ENCODE assay signal across 17 mouse cellular contexts in genomic region chr10:81460951-81461350, GRCm38 (mm10). TPM values are rescaled to one million over a fixed set of nuclear protein-coding genes. Genes with fewer than 3 reads are reported as not detected.
A peak's percentile ranks its signal among the peaks of the same experiment; 100 is the strongest.
DNase-seq lines count a peak whose midpoint lies in the region; ATAC-seq and TF ChIP-seq lines count a peak whose summit lies in the region.
"Had no signal": no experiment of that assay in that cellular context is flagged by ENCODE, and none has a peak within 500 bp of the region (broad histone marks: within the 10 kb centered on the region; RNA-seq: fewer than 3 reads in every experiment).

No protein-coding gene starts in this region.

- TF ChIP-seq CTCF in CH12.LX (conservative IDR thresholded peaks at IDR 0.05 in 1 of 2, IDR thresholded peaks at IDR 0.05 in 1 of 2; ENCODE audit: low read depth in 2 of 2, low read length in 2 of 2), result no peak

- H3K27me3 ChIP-seq in forebrain, embryonic 10.5 days (ENCODE audit: poor library complexity, severe bottlenecking), result peaks cover 100% of the 10 kb centered on the region
- peaks cover 39% of the 10 kb centered on the region for H3K27me3 ChIP-seq in forebrain, embryonic 14.5 days (replicated peaks; ENCODE audit: control insufficient read depth, insufficient read depth, low read length)
- peaks cover 81% of the 10 kb centered on the region for H3K27me3 ChIP-seq in megakaryocyte, embryonic 14.5 days (replicated peaks)
- peaks cover 93% of the 10 kb centered on the region for H3K27me3 ChIP-seq in CH12.LX (replicated peaks)
- peaks cover 95% of the 10 kb centered on the region for H3K27me3 ChIP-seq in hindbrain, embryonic 13.5 days

- in situ Hi-C loops in CH12.LX (cut with MboI; ENCODE audit: low pct_ligation_motif_present, low pct_unique_long_range_greater_than_20kb, low sequenced_read_pairs), result no loop called here

- no peaks in the 10 kb centered on the region for H3K79me2 ChIP-seq in CH12.LX (replicated peaks; ENCODE audit: control insufficient read depth, extremely low read depth, insufficient read depth, poor library complexity, severe bottlenecking)

- no peaks in the 10 kb centered on the region for H3K9me3 ChIP-seq in forebrain, embryonic 10.5 days
- H3K9me3 ChIP-seq in forebrain, embryonic 14.5 days (replicated peaks; ENCODE audit: control insufficient read depth, low read length), result no peaks in the 10 kb centered on the region
- 0 out of 2 replicates have a peak, but pooled peaks cover 5% of the 10 kb centered on the region for H3K9me3 ChIP-seq in megakaryocyte, embryonic 14.5 days
- H3K9me3 ChIP-seq in CH12.LX (replicated peaks; ENCODE audit: low read length), result no peaks in the 10 kb centered on the region
- no peaks in the 10 kb centered on the region for H3K9me3 ChIP-seq in hindbrain, embryonic 13.5 days
- H3K9me3 ChIP-seq: embryonic facial prominence, embryonic 10.5 days; forebrain, embryonic 15.5 days had no signal

- H3K4me3 ChIP-seq in forebrain, embryonic 10.5 days, result no peak overlapping the region
- H3K4me3 ChIP-seq in forebrain, embryonic 14.5 days (ENCODE audit: low read depth, low read length), result no peak overlapping the region
- H3K4me3 ChIP-seq in megakaryocyte, embryonic 14.5 days (replicated peaks), result peak overlapping the region; percentile 85
- H3K4me3 ChIP-seq in CH12.LX (replicated peaks in 1 of 3; ENCODE audit: low read depth in 2 of 3, low read length in 2 of 3, poor library complexity in 1 of 3), result no peak overlapping the region
- no peak overlapping the region for H3K4me3 ChIP-seq in hindbrain, embryonic 13.5 days
- H3K4me3 ChIP-seq: forebrain, embryonic 15.5 days had no signal

- DNase-seq in forebrain, embryonic 10.5 days (ENCODE audit: extremely low spot score, low spot score), result peak; percentile 14
- DNase-seq in forebrain, embryonic 14.5 days (ENCODE audit: low spot score), result no peak
- DNase-seq in right cerebral cortex, adult 18-20 months, result peak; percentile 2
- DNase-seq in right cerebral cortex, adult 2 months (ENCODE audit: low spot score in 2 of 2), result no peak
- no peak for DNase-seq in CH12.LX (ENCODE audit: extremely low read depth)
- DNase-seq: adrenal gland, adult 2 months; adrenal gland, postnatal 25 days; cerebellum, adult 9-10 months; heart, adult 18-20 months had no signal

- no peak for ATAC-seq in forebrain, embryonic 14.5 days
- ATAC-seq in megakaryocyte, adult 5-6 weeks (ENCODE audit: poor library complexity, severe bottlenecking), result no peak
- ATAC-seq in hindbrain, embryonic 13.5 days (ENCODE audit: low FRiP score), result no peak
- ATAC-seq: forebrain, embryonic 15.5 days; hindbrain, embryonic 16.5 days had no signal

- TF ChIP-seq EP300 in CH12.LX (IDR thresholded peaks at IDR 0.05; ENCODE audit: low read length), result no peak

- TF ChIP-seq RAD21 in CH12.LX (IDR thresholded peaks at IDR 0.05; ENCODE audit: low read depth, low read length), result no peak

- H3K4me1 ChIP-seq in forebrain, embryonic 10.5 days, result peaks cover 43% of the 10 kb centered on the region
- peaks cover 4% of the 10 kb centered on the region; the same call in 1 of the 2 replicates for H3K4me1 ChIP-seq in forebrain, embryonic 14.5 days (ENCODE audit: control insufficient read depth, insufficient read depth, low read length)
- H3K4me1 ChIP-seq in megakaryocyte, embryonic 14.5 days, result peaks cover 74% of the 10 kb centered on the region
- H3K4me1 ChIP-seq in CH12.LX (ENCODE audit: control insufficient read depth in 1 of 2, insufficient read depth in 2 of 2), result peaks cover 4 to 18% of the 10 kb centered on the region in 2 experiments; a peak in 3 of 4 replicates
- H3K4me1 ChIP-seq in hindbrain, embryonic 13.5 days (replicated peaks), result peaks cover 18% of the 10 kb centered on the region

- no peak for TF ChIP-seq POLR2A in CH12.LX (IDR thresholded peaks at IDR 0.05; ENCODE audit: low read depth, low read length)

- no peak overlapping the region for H3K27ac ChIP-seq in forebrain, embryonic 10.5 days
- no peak overlapping the region for H3K27ac ChIP-seq in forebrain, embryonic 14.5 days (ENCODE audit: low read depth, low read length)
- no peak overlapping the region for H3K27ac ChIP-seq in CH12.LX (ENCODE audit: insufficient read depth, low read depth)
- H3K27ac ChIP-seq in hindbrain, embryonic 13.5 days, result no peak overlapping the region
- H3K27ac ChIP-seq: embryonic facial prominence, embryonic 10.5 days; forebrain, embryonic 15.5 days had no signal

- no peaks in the 10 kb centered on the region for H3K36me3 ChIP-seq in forebrain, embryonic 10.5 days (replicated peaks)
- peaks cover 15% of the 10 kb centered on the region for H3K36me3 ChIP-seq in forebrain, embryonic 14.5 days (ENCODE audit: control insufficient read depth, insufficient read depth, low read length)
- no peaks in the 10 kb centered on the region for H3K36me3 ChIP-seq in megakaryocyte, embryonic 14.5 days (replicated peaks; ENCODE audit: low read length)
- no peaks in the 10 kb centered on the region for H3K36me3 ChIP-seq in CH12.LX (replicated peaks in 1 of 2; ENCODE audit: control insufficient read depth in 1 of 2, insufficient read depth in 1 of 2, low read length in 1 of 2)
- peaks cover 36% of the 10 kb centered on the region for H3K36me3 ChIP-seq in hindbrain, embryonic 13.5 days
- H3K36me3 ChIP-seq: embryonic facial prominence, embryonic 10.5 days; forebrain, embryonic 15.5 days had no signal

- WGBS in forebrain, embryonic 10.5 days, result 41% methylated on average over 11 of the region's 11 CpGs
- 41% methylated on average over 11 of the region's 11 CpGs for WGBS in forebrain, embryonic 14.5 days
- 38% methylated on average over 11 of the region's 11 CpGs for WGBS in hindbrain, embryonic 13.5 days

- dilution Hi-C loops in CH12.LX (cut with MboI; ENCODE audit: extremely low pct_ligation_motif_present, extremely low pct_unique_long_range_greater_than_20kb, low sequenced_read_pairs), result no loop called here

- H3K9ac ChIP-seq in forebrain, embryonic 14.5 days (ENCODE audit: low read length), result no peak overlapping the region
- no peak overlapping the region for H3K9ac ChIP-seq in CH12.LX (ENCODE audit: insufficient read depth, low read depth)
- no peak overlapping the region for H3K9ac ChIP-seq in hindbrain, embryonic 13.5 days
- H3K9ac ChIP-seq: forebrain, embryonic 15.5 days had no signal

- H3K4me2 ChIP-seq in forebrain, embryonic 14.5 days (ENCODE audit: low read length), result no peak overlapping the region
- peak overlapping the region; percentile 29 for H3K4me2 ChIP-seq in CH12.LX (ENCODE audit: insufficient read depth, low read depth, poor library complexity, severe bottlenecking)
- H3K4me2 ChIP-seq in hindbrain, embryonic 13.5 days, result no peak overlapping the region
- H3K4me2 ChIP-seq: forebrain, embryonic 15.5 days; heart, embryonic 11.5 days had no signal

TF ChIP-seq in CH12.LX, 34 proteins besides CTCF, POLR2A, EP300 and RAD21:
- TF ChIP-seq MYC (IDR thresholded peaks at IDR 0.05; ENCODE audit: low read depth, low read length) (no peak), GABPA (IDR thresholded peaks at IDR 0.05; ENCODE audit: insufficient replicate concordance, low read depth, low read length) (no peak), PAX5 (IDR thresholded peaks at IDR 0.05; ENCODE audit: low read length) (no peak)

RNA-seq across cellular contexts. Expression of gene Nfic, which starts 5.5 kb away (rescaled TPM):
- polyA plus RNA-seq in forebrain, embryonic 10.5 days (2016; fragmentation: Nextera tagmentation; extraction: Ambion mirVana), result 7.3 and 8.6 TPM in 2 replicates
- 16.6 and 17.9 TPM in 2 replicates for polyA plus RNA-seq in forebrain, embryonic 14.5 days (2014; fragmentation: Nextera tagmentation; extraction: Ambion mirVana)
- polyA plus RNA-seq in megakaryocyte, embryonic 14.5 days (2012; ENCODE audit: insufficient read depth, low replicate concordance), result 184 and 257 TPM in 2 replicates
- 51.4 and 54.5 TPM in 2 replicates for total RNA-seq in megakaryocyte, adult 5-6 weeks (2015)
- total RNA-seq in megakaryocyte, adult 5-6 weeks (2017), result 6.2 and 8.6 TPM in 2 replicates
- total RNA-seq in CH12.LX (2012; rRNA removed), result 4.4 and 4.7 TPM in 2 replicates
- total RNA-seq in CH12.LX (2014; rRNA removed), result 0.07 and 0.34 TPM in 2 replicates
- 3.8 and 4.0 TPM in 2 replicates for polyA plus RNA-seq in CH12.LX (2012; ENCODE audit: insufficient read length, low read depth)
- polyA plus RNA-seq in hindbrain, embryonic 13.5 days (2015; fragmentation: Nextera tagmentation; extraction: Ambion mirVana), result 21.3 and 22.4 TPM in 2 replicates

RNA-seq across cellular contexts. Expression of gene Celf5, which starts 21.6 kb away (rescaled TPM):
- polyA plus RNA-seq in forebrain, embryonic 10.5 days (2016; fragmentation: Nextera tagmentation; extraction: Ambion mirVana), result 3.1 and 5.6 TPM in 2 replicates
- polyA plus RNA-seq in forebrain, embryonic 14.5 days (2014; fragmentation: Nextera tagmentation; extraction: Ambion mirVana), result 57.9 and 69.6 TPM in 2 replicates
- 1.3 and 3.3 TPM in 2 replicates for polyA plus RNA-seq in megakaryocyte, embryonic 14.5 days (2012; ENCODE audit: insufficient read depth, low replicate concordance)
- total RNA-seq in megakaryocyte, adult 5-6 weeks (2015), result not detected in 2 replicates
- total RNA-seq in megakaryocyte, adult 5-6 weeks (2017), result 0.24 TPM in 1 of 2 replicates, not detected in the other
- total RNA-seq in CH12.LX (2012; rRNA removed), result 0.08 and 0.17 TPM in 2 replicates
- total RNA-seq in CH12.LX (2014; rRNA removed), result not detected in 2 replicates
- polyA plus RNA-seq in CH12.LX (2012; ENCODE audit: insufficient read length, low read depth), result 0.07 and 0.12 TPM in 2 replicates
- polyA plus RNA-seq in hindbrain, embryonic 13.5 days (2015; fragmentation: Nextera tagmentation; extraction: Ambion mirVana), result 61.3 and 69.0 TPM in 2 replicates
- total RNA-seq: gastrocnemius, postnatal 36 days had no signal

RNA-seq across cellular contexts. Expression of gene Ncln, which starts 35.2 kb away (rescaled TPM):
- polyA plus RNA-seq in forebrain, embryonic 10.5 days (2016; fragmentation: Nextera tagmentation; extraction: Ambion mirVana), result 88.2 and 90.4 TPM in 2 replicates
- 36.8 and 52.0 TPM in 2 replicates for polyA plus RNA-seq in forebrain, embryonic 14.5 days (2014; fragmentation: Nextera tagmentation; extraction: Ambion mirVana)
- polyA plus RNA-seq in megakaryocyte, embryonic 14.5 days (2012; ENCODE audit: insufficient read depth, low replicate concordance), result 145 and 508 TPM in 2 replicates
- 55.8 and 62.8 TPM in 2 replicates for total RNA-seq in megakaryocyte, adult 5-6 weeks (2015)
- total RNA-seq in megakaryocyte, adult 5-6 weeks (2017), result 72.4 and 76.3 TPM in 2 replicates
- total RNA-seq in CH12.LX (2012; rRNA removed) (99.5 and 104 TPM in 2 replicates), CH12.LX (2014; rRNA removed) (41.5 and 41.7 TPM in 2 replicates)
- polyA plus RNA-seq in CH12.LX (2012; ENCODE audit: insufficient read length, low read depth), result 80.5 and 89.5 TPM in 2 replicates
- 56.0 and 62.1 TPM in 2 replicates for polyA plus RNA-seq in hindbrain, embryonic 13.5 days (2015; fragmentation: Nextera tagmentation; extraction: Ambion mirVana)

RNA-seq across cellular contexts. Expression of gene S1pr4, which starts 39.0 kb away (rescaled TPM):
- polyA plus RNA-seq in forebrain, embryonic 10.5 days (2016; fragmentation: Nextera tagmentation; extraction: Ambion mirVana), result 0.32 and 0.33 TPM in 2 replicates
- polyA plus RNA-seq in forebrain, embryonic 14.5 days (2014; fragmentation: Nextera tagmentation; extraction: Ambion mirVana), result 0.26 and 0.53 TPM in 2 replicates
- 7.4 and 9.1 TPM in 2 replicates for polyA plus RNA-seq in megakaryocyte, embryonic 14.5 days (2012; ENCODE audit: insufficient read depth, low replicate concordance)
- 22.8 and 23.9 TPM in 2 replicates for total RNA-seq in megakaryocyte, adult 5-6 weeks (2015)
- total RNA-seq in megakaryocyte, adult 5-6 weeks (2017), result 28.1 and 29.3 TPM in 2 replicates
- total RNA-seq in CH12.LX (2012; rRNA removed), result 0.25 and 0.30 TPM in 2 replicates
- total RNA-seq in CH12.LX (2014; rRNA removed), result not detected in 2 replicates
- 0.16 and 0.19 TPM in 2 replicates for polyA plus RNA-seq in CH12.LX (2012; ENCODE audit: insufficient read length, low read depth)
- 0.93 and 0.95 TPM in 2 replicates for polyA plus RNA-seq in hindbrain, embryonic 13.5 days (2015; fragmentation: Nextera tagmentation; extraction: Ambion mirVana)

Comparison
In these comparisons a context has a peak if more than half of its experiments do, and no peak if none do; other contexts are left out.
1. DNase-seq: peak in forebrain, embryonic 10.5 days (single experiment) and right cerebral cortex, adult 18-20 months (single experiment); none in forebrain, embryonic 14.5 days (single experiment), right cerebral cortex, adult 2 months (0 of 2) and CH12.LX (single experiment).